Mouse (Mus musculus) small intestine, adult 10 weeks (tissue): ENCODE measurements around the gene Ybx1. TPM values are rescaled to one million over a fixed set of nuclear protein-coding genes. Genes with fewer than 3 reads are reported as not detected.

Experiments used
- polyA plus RNA-seq: library from polyadenylated mRNA; stranded (reverse); fragments of 350-450 nt; fragmentation: Illumina TruSeq; extraction: RNeasy Lipid Tissue Mini Kit (QIAGEN cat#74804); gene quantifications from one replicate; pipeline ENCODE4 v1.2.3, GENCODE M21; 2014; ENCODE audit warnings: low replicate concordance

Gene Ybx1
- polyA plus RNA-seq, result 684 TPM

GRCm38 (mm10) chr4:119294415-119295133 lies at the start of gene Ybx1:
Ybx1 (minus strand) TSS chr4:119294604.

DNA sequence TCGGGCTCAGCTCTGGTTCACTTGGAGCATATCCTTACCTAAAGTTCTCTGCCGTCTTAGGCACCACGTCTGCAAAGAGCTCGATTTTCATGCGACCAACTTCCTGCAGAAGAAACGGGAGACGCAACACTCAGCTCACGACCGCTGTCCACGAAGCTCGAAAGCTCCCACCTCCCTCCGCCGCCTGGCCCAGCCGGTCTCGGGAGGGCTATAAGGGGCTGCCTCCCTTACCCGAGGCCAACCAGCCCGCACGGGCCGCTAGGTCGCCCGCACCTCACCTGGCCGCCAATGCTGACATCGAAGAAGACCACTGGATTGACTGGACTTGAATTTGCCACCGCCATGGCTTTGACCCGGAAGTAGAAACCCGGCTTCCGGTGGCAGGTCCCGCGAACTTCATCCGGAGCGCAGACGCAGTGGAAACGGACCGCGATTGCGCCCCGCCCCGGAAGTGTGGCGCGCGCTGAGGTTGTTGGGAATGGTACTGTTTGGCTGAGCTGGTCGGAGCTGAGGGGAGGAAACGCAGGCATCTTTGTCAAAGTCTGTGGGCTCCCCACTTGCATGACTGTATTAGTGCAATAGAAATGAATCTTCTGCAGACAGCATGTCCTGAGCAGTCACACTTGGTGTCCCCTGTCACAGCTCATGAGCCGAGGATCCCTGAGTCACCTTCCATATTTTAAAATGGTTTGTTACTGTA lies 25.9 kb upstream of the Ybx1 start, which contains the start of gene Ppih:
Gene Ppih (minus strand): TSS at position 416 of the 700 bp plus-strand sequence.

GRCm38 (mm10) chr4:119255351-119255750 lies 39.1 kb downstream of the Ybx1 start, which contains the start of gene Cldn19:
Cldn19 (plus strand) TSS chr4:119255414.

DNA sequence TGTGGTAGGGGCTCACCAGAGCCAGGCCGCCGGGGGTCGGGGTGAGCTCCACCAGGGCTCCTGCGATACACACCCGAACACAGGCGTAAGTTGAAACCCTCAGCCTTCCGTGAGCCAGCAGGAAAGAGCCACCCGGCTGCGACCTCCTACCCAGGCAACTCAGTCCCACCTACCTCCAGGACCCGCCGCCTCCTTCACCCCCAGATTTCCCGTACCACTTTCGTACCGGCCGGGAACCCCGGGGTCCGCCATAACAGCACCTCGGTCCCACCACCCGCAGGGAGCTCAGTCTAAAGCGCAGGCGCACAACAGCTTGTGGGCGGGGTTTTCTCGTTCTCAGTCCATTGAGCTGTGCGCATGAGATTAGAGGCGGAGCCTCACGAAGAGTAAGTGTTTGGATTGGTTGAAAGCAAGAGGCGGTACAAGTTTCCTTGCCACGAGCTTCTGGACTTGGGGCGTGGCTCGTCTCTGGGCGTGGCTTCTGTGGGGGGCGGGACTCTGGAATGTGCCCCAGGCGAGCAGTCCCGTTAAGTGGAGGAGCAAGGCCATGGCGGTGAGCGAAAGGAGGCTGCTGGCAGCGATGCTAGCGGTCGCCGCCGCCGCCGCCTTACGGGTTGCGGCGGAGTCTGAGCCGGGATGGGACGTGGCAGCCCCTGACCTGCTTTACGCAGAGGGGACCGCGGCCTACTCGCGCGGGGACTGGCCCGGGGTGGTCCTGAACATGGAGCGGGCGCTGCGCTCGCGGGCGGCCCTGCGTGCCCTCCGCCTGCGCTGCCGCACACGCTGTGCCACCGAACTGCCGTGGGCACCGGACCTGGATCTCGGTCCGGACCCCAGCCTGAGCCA lies 61.8 kb downstream of the Ybx1 start, which contains the start of the genes AU022252 and P3h1:
Gene AU022252 (minus strand): TSS at position 303 of the 846 bp plus-strand sequence.
Gene P3h1 (plus strand): TSS at position 506 of the 846 bp plus-strand sequence.

Other genes starting within 250 kb of the Ybx1 start
- gene Slc2a1, start 185.9 kb downstream of the Ybx1 start, polyA plus RNA-seq, result 1.3 TPM
- gene Zfp691, start 120.4 kb downstream of the Ybx1 start, polyA plus RNA-seq, result not detected
- gene Ermap, start 104.6 kb downstream of the Ybx1 start, polyA plus RNA-seq, result 0.74 TPM
- 4.6 TPM for gene Svbp, start 99.3 kb downstream of the Ybx1 start, polyA plus RNA-seq
- gene Tmem269, start 76.4 kb downstream of the Ybx1 start, polyA plus RNA-seq, result 0.52 TPM
- gene AU022252, start 61.9 kb downstream of the Ybx1 start, polyA plus RNA-seq, result 2.0 TPM
- 1.2 TPM for gene P3h1, start 61.7 kb downstream of the Ybx1 start, polyA plus RNA-seq
- gene Cldn19, start 39.2 kb downstream of the Ybx1 start, polyA plus RNA-seq, result not detected
- 28.3 TPM for gene Ppih, start 25.9 kb upstream of the Ybx1 start, polyA plus RNA-seq
- gene Ccdc30, start 120.9 kb upstream of the Ybx1 start, polyA plus RNA-seq, result 0.45 TPM
- 38.4 TPM for gene Ppcs, start 127.8 kb upstream of the Ybx1 start, polyA plus RNA-seq
- not detected for gene Zmynd12, start 128.2 kb upstream of the Ybx1 start, polyA plus RNA-seq
- gene Rimkla, start 198.0 kb upstream of the Ybx1 start, polyA plus RNA-seq, result 0.30 TPM
- 59.5 TPM for gene Foxj3, start 242.4 kb upstream of the Ybx1 start, polyA plus RNA-seq
- 3.8 TPM for gene Frg2f1, start 244.9 kb upstream of the Ybx1 start, polyA plus RNA-seq